Mouse (Mus musculus) liver, embryonic 12.5 days (tissue): ENCODE measurements around the gene Col13a1. TPM values are rescaled to one million over a fixed set of nuclear protein-coding genes. Genes with fewer than 3 reads are reported as not detected.

Experiments used
- ATAC-seq: fragments of 200-750 bp; cut with Nextera tagmentation; 2 replicates; pipeline ENCODE4 v1.8.0; 2017; ENCODE audit warnings: moderate number of reproducible peaks, mild to moderate bottlenecking, moderate library complexity
- H3K27ac ChIP-seq: fragments of 300-500 bp; sonication (generic); 2 replicates; pipeline ENCODE4 v1.5.1; 2016; ENCODE audit warnings: mild to moderate bottlenecking
- H3K27me3 ChIP-seq: fragments of 300-500 bp; sonication (generic); replicated peaks from 2 replicates; pipeline ENCODE4 v1.6.1; 2016; ENCODE audit warnings: mild to moderate bottlenecking, moderate library complexity
- H3K36me3 ChIP-seq: fragments of 300-500 bp; sonication (generic); 2 replicates; pipeline ENCODE4 v1.6.1; 2016; ENCODE audit warnings: mild to moderate bottlenecking, moderate library complexity
- H3K4me1 ChIP-seq: fragments of 300-500 bp; sonication (generic); 2 replicates; pipeline ENCODE4 v1.6.1; 2016
- H3K4me2 ChIP-seq: fragments of 300-500 bp; sonication (generic); 2 replicates; pipeline ENCODE4 v1.6.1; 2016; ENCODE audit warnings: mild to moderate bottlenecking, moderate library complexity
- H3K4me3 ChIP-seq: fragments of 300-500 bp; sonication (generic); 2 replicates; pipeline ENCODE4 v1.5.1; 2016; ENCODE audit warnings: mild to moderate bottlenecking, moderate library complexity
- H3K9ac ChIP-seq: fragments of 300-500 bp; sonication (generic); 2 replicates; pipeline ENCODE4 v1.6.1; 2016; ENCODE audit warnings: mild to moderate bottlenecking, moderate library complexity
- H3K9me3 ChIP-seq: fragments of 300-500 bp; sonication (generic); replicated peaks from 2 replicates; pipeline ENCODE4 v1.6.1; 2016; ENCODE audit warnings: mild to moderate bottlenecking, moderate library complexity
- WGBS: fragments of 180-500 bp; shearing (Covaris S2); methylation state at CpG from one replicate; pipeline ENCODE4 v1.1.7; 2016; ENCODE audit not compliant: insufficient replicate concordance; 5-methylcytosine and 5-hydroxymethylcytosine counted together
- polyA plus RNA-seq: library from polyadenylated mRNA; unstranded; fragments of >200 nt; fragmentation: Nextera tagmentation; extraction: Ambion mirVana; gene quantifications from 2 replicates; pipeline ENCODE4 v1.2.1, GENCODE M21; 2016

The Col13a1 gene
- polyA plus RNA-seq, 1 experiment from 2014 or later: 2.6 TPM

DNA sequence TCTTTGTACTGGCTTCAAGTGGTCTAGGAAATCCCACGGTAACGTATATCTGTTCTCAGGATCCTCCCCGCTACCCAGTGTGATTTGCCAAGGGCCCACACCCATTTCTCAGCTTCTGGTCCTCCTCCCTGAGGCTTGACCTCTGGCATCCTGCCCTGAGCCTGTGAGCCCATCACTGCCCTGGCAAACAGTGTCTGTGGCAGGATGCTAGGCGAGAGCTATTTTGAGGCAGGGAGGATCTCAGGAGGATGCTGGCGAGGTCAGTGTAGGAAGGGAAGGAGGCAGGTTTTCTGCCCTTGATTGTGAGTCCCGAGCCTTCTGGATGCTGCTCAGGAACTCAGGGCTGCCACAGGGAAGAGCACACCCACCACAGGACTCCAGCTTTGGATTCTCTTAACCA is 22.2 kb downstream of the Col13a1 start:
- no peak overlapping the region for H3K4me2 ChIP-seq
- no peak for ATAC-seq
- 57% methylated on average over 6 of the region's 6 CpGs for WGBS

DNA sequence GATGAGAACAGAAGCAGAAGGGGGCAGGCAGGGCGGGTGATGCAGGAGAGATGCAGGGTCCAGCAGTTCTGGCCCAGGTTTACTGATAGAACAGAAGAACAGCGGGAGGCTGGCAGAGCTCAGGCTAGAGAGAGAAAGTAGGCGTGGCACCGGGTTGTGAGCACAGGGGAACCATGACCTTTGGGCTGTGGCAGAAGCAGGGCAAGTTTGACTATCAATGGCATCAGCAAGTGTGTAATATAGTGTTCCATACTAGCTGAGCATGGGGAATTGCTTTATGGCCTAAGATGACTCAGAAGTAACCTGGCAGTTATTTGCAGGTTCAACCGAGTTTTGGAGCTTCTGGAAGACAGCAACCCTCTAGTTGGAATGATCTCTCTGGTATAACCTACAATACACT is 25.0 kb downstream of the Col13a1 start:
- 66% methylated on average over 5 of the region's 5 CpGs for WGBS
- no peak overlapping the region for H3K9ac ChIP-seq
- H3K36me3 ChIP-seq: no peaks in the 10 kb centered on the region
- no peaks in the 10 kb centered on the region for H3K27me3 ChIP-seq
- no peak for ATAC-seq
- H3K4me1 ChIP-seq: no peaks in the 10 kb centered on the region
- no peaks in the 10 kb centered on the region for H3K9me3 ChIP-seq
- H3K4me3 ChIP-seq: no peak overlapping the region
- H3K27ac ChIP-seq: no peak overlapping the region
- no peak overlapping the region for H3K4me2 ChIP-seq

More for the DNA sequence above, 22.2 kb downstream of the Col13a1 start:
- no peaks in the 10 kb centered on the region for H3K9me3 ChIP-seq
- no peak overlapping the region for H3K9ac ChIP-seq
- H3K27me3 ChIP-seq: no peaks in the 10 kb centered on the region
- no peaks in the 10 kb centered on the region for H3K36me3 ChIP-seq
- H3K27ac ChIP-seq: no peak overlapping the region
- H3K4me1 ChIP-seq: no peaks in the 10 kb centered on the region
- no peak overlapping the region for H3K4me3 ChIP-seq

DNA sequence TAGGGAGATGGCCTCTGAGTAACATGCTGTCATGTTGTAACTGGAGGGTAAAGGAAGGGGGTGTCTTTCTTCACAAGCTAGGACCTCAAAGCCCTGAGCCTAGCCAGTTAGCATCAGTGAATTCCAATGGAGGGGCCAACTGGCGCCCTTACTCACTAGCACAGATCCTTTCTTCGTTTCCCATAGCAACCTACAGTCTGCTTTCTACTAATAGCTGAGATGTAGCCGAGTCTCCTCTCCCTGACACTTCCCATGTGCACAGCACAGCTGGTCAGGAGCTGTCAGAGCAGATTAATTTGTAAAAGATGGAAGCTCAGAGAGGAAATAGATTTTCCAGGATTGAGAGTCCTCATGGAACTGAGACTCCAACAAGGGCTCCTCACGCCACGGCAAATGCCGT is 29.4 kb downstream of the Col13a1 start:
- 73% methylated on average over 6 of the region's 6 CpGs for WGBS
- ATAC-seq: no peak
- Histone ChIP-seq H3K27me3 (no peaks in the 10 kb centered on the region), H3K4me2 (no peak overlapping the region), H3K4me3 (no peak overlapping the region), H3K9ac (no peak overlapping the region), H3K9me3 (no peaks in the 10 kb centered on the region), H3K36me3 (no peaks in the 10 kb centered on the region), H3K27ac (no peak overlapping the region), H3K4me1 (no peaks in the 10 kb centered on the region)

DNA sequence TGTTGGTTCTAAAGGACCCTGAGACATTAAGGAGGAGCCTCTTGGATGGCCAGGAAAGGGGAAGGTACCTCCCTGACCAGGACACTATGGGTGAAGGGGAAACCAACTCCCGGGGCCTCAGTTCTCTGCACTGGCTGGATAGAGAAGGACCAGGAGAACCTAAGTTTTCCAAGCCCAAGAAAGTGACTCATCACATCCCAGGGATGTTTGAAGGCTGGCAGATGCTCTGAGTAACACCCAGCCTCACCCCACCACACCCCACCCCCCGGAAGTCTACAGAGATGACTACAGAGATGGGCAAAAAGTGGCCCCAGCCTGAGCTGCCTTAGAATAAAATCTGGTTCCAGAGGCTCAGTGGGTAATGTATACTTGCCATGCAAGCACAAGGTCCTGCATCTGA is 34.5 kb downstream of the Col13a1 start:
- no peaks in the 10 kb centered on the region for H3K36me3 ChIP-seq
- H3K4me3 ChIP-seq: no peak overlapping the region
- no peaks in the 10 kb centered on the region for H3K9me3 ChIP-seq
- no peak for ATAC-seq
- H3K27me3 ChIP-seq: no peaks in the 10 kb centered on the region; the same call in 1 of the 2 replicates
- no peak overlapping the region for H3K9ac ChIP-seq
- no peak overlapping the region for H3K27ac ChIP-seq
- no peaks in the 10 kb centered on the region for H3K4me1 ChIP-seq
- H3K4me2 ChIP-seq: no peak overlapping the region
- WGBS: 46% methylated on average over 2 of the region's 2 CpGs

DNA sequence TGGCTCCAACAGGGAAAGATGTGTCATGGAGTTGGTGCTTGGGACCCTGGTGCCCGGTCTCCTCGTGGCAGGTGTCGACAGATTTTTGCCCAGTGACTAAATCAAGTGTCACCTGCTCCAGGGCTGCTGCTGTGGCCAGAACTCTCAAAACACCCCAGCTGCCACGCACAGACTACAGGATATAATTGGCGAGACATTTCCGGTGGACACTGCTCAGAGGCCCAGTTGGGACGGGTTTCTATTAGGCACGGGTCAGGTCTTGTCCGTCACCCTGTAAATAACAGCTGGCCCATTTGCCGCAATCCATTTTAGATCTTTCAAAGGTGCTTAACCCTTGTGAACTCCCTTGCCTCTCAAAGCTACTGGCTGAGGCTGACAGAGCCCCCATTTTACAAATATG is 35.4 kb downstream of the Col13a1 start:
- no peak overlapping the region for H3K9ac ChIP-seq
- no peak for ATAC-seq
- no peak overlapping the region for H3K4me2 ChIP-seq
- no peaks in the 10 kb centered on the region for H3K36me3 ChIP-seq
- H3K4me3 ChIP-seq: no peak overlapping the region
- no peaks in the 10 kb centered on the region; the same call in 1 of the 2 replicates for H3K27me3 ChIP-seq
- H3K27ac ChIP-seq: no peak overlapping the region
- no peaks in the 10 kb centered on the region for H3K4me1 ChIP-seq
- H3K9me3 ChIP-seq: no peaks in the 10 kb centered on the region
- 56% methylated on average over 10 of the region's 10 CpGs for WGBS

DNA sequence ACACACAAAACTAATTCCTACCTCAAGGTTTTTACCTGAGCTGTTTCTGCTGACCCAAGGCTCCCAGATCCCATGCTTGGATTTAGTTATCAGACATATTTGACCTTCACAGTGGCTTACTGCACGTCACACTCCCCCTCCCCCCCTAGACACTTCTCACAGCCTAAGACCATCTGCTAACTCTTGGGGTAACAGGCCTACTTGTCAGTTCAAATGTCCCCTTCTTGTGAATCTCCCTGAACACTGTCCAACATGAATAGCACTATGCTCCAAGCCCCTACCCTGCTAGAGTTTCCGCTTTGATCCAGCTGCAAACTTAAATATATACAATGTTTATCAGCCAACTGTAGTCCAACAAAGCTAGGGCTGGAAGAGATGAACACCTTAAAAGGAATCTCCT is 36.2 kb downstream of the Col13a1 start:
- no peaks in the 10 kb centered on the region for H3K4me1 ChIP-seq
- H3K9ac ChIP-seq: no peak overlapping the region
- H3K4me3 ChIP-seq: no peak overlapping the region
- no peaks in the 10 kb centered on the region for H3K36me3 ChIP-seq
- peaks cover 2% of the 10 kb centered on the region for H3K27me3 ChIP-seq
- no peak for ATAC-seq
- no peak overlapping the region for H3K27ac ChIP-seq
- H3K4me2 ChIP-seq: no peak overlapping the region
- WGBS: 45% methylated on average over 2 of the region's 2 CpGs
- no peaks in the 10 kb centered on the region for H3K9me3 ChIP-seq

DNA sequence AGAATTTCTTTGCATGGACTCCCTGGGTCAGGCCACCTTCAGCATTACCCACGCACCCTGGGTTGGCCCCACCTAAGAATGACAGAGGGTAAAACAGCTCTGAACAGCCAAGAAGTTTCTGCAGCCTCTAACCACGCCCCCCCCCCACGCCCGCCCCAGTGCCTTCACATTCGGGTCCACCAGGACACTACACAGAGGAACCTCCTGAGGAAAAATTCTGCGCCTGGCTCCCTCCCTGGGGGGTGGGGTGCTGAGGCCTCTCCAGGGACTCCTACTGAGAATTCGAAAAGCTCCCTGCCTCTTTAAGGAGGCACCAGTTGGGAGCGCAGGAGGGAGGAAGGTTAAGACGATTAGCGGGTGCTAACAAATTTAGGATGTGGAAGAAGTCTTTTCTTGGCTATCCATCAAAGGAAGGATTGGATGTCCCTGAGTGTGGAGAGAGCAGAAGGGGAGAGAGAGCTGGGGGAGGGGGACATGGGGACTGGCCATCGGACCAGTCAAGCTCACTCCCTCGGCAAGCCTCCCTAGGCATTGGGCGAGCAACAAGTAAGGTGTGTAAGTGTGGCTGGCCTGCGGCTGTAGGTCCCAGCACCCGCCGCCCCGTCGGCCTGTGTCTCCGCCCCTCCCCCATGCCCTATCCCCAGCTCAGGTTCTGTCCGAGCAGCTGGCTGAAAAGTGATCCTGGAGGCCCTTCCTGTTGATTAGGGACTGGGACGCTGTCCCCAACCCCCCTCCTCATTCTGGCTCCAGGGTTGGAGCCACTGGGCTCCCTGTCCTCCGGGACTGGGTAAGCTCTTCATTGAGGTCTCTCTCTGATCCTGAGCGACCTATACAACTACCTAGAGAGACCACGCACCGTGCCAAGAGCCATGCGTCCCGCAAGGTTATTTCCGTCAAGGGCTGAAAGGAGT is 42.4 kb downstream of the Col13a1 start:
- H3K4me1 ChIP-seq: peaks cover 29% of the 10 kb centered on the region

DNA sequence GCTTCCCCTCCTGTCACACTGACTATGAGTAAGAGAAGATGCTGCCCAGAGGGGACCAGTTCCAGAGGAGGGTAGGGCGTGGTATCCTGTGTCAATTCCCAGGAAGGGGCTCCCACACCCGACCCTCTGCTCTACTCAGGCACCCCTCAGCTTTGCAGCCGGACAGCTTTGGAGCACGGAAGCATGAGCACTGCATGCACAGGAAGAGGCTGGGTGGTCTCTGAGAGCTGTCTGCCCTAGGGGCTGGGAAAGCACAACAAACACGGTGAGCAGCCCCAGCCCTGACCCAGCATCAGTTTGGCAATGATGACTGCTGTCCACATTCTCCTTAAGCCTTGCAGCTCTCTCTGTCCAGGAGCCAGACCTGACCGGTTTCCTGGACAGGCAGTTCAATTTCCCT is 47.2 kb downstream of the Col13a1 start:
- peaks cover 29% of the 10 kb centered on the region for H3K27me3 ChIP-seq
- H3K9ac ChIP-seq: no peak overlapping the region
- H3K4me2 ChIP-seq: no peak overlapping the region
- WGBS: 37% methylated on average over 6 of the region's 6 CpGs
- H3K4me3 ChIP-seq: no peak overlapping the region
- no peak for ATAC-seq
- H3K36me3 ChIP-seq: no peaks in the 10 kb centered on the region
- no peak overlapping the region for H3K27ac ChIP-seq
- no peaks in the 10 kb centered on the region for H3K9me3 ChIP-seq
- peaks cover 47% of the 10 kb centered on the region for H3K4me1 ChIP-seq

More for the DNA sequence above, 42.4 kb downstream of the Col13a1 start:
- no peak for ATAC-seq
- no peak overlapping the region for H3K27ac ChIP-seq
- H3K36me3 ChIP-seq: no peaks in the 10 kb centered on the region
- 10% methylated on average over 28 of the region's 28 CpGs for WGBS
- H3K9ac ChIP-seq: no peak overlapping the region
- H3K4me2 ChIP-seq: peak overlapping the region; percentile 50
- peaks cover 29% of the 10 kb centered on the region for H3K27me3 ChIP-seq
- H3K9me3 ChIP-seq: no peaks in the 10 kb centered on the region
- H3K4me3 ChIP-seq: no peak overlapping the region

DNA sequence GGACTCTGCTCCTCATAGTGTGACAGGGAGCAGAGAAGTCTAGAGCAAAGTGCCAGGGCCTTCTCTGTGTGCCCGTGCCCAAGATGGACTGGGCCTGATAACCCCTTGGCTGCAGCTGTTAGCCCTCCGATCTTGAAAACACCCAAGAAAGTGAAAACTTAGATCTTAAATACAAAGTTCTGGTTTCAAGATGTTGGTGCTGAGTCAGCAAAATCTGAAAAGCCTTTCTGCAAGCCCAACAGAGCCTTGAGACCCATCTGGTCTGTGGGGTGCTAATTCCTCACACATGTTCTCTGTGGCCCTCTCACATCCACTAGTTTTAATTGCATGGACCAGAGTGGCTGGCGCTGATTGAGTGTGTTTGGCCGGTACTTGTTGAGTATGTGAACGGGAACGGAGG is 49.0 kb downstream of the Col13a1 start:
- WGBS: 57% methylated on average over 6 of the region's 6 CpGs
- H3K4me1 ChIP-seq: peaks cover 34% of the 10 kb centered on the region
- no peaks in the 10 kb centered on the region for H3K9me3 ChIP-seq
- ATAC-seq: no peak
- H3K36me3 ChIP-seq: no peaks in the 10 kb centered on the region
- H3K27ac ChIP-seq: no peak overlapping the region
- H3K4me3 ChIP-seq: no peak overlapping the region
- no peak overlapping the region for H3K9ac ChIP-seq
- peaks cover 17% of the 10 kb centered on the region; the same call in 1 of the 2 replicates for H3K27me3 ChIP-seq
- no peak overlapping the region for H3K4me2 ChIP-seq

DNA sequence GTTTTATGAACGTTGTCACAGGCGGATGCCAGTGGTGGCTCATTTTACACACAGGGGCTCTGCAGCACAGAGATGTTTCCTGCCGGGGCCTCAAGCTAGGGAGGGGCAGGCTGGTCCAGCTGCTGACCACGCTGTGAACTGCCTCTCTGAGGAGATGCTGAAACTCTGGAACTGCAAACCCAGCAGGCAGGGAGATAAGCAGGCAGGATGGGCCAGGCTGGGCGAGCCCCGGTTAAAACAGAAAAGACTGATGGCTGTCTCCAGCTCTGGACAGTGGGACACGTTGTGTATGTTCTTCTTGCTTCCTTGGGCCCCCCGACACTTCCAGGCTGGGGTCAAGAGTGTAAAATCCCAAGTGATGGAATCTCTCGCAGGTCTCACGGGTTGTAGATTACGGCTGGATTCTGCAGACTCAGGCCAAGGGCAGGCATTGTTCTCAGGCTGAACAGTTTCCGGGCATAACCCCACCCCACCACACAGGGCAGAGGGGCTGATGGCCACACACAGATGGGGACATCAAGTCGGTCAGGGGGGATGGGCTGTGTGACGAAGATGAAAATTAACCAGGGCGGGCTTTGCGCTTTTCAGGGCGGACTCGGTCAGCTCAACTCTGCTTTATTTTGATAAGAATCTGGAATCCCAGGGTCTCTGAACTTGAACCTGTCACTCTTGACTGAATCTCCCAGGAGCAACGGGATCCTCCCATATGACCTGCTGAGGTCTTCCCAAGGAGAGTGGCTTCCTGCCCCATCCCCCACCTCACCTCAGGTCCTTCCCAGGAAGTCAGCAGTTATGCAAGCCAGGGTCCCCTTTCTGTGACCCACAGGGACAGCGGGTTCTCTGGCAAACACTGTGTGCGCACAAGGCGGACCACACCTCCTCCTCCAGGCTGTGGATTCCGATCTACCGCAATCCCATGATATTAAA is 49.9 kb downstream of the Col13a1 start:
- peak overlapping the region; percentile 17; the same call in 1 of the 2 replicates for H3K27ac ChIP-seq
- ATAC-seq: peak; percentile 76
- no peak overlapping the region for H3K4me3 ChIP-seq
- no peak overlapping the region for H3K9ac ChIP-seq
- H3K36me3 ChIP-seq: no peaks in the 10 kb centered on the region
- WGBS: 4% methylated on average over 24 of the region's 24 CpGs
- H3K9me3 ChIP-seq: no peaks in the 10 kb centered on the region
- peaks cover 17% of the 10 kb centered on the region; the same call in 1 of the 2 replicates for H3K27me3 ChIP-seq
- peaks cover 30% of the 10 kb centered on the region for H3K4me1 ChIP-seq
- peak overlapping the region; percentile 32 for H3K4me2 ChIP-seq

DNA sequence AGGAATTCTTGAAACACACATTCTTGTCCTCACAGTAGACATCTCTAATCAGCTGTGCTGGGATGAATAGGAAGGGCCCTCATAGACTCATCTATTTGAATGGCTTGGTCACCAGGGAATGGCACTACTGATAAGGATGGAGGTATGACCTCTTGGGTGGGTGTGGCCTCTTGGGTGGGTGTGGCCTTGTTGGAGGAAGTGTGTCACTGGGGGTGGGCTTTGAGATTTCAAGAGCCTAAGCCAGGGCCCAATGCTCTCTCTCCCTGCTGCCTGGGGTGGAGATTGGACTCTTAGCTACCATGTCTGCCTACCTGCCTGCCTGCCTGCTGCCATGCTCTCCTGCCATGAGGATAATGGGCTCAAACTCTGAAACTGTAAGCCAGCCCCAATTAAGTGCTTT is 53.2 kb downstream of the Col13a1 start:
- Histone ChIP-seq H3K36me3 (no peaks in the 10 kb centered on the region), H3K4me2 (no peak overlapping the region), H3K4me1 (peaks cover 33% of the 10 kb centered on the region; the same call in 1 of the 2 replicates), H3K9me3 (no peaks in the 10 kb centered on the region), H3K9ac (no peak overlapping the region), H3K27ac (no peak overlapping the region), H3K27me3 (peaks cover 12% of the 10 kb centered on the region; the same call in 1 of the 2 replicates), H3K4me3 (no peak overlapping the region)
- no peak for ATAC-seq
